Mouse (Mus musculus) limb, embryonic 10.5 days (tissue): ENCODE data around the gene Xab2. TPM values are rescaled to one million over a fixed set of nuclear protein-coding genes. Genes with fewer than 3 reads are reported as not detected.
"Not testable (repeated sequence)": the region's sequence is repeated elsewhere in the genome, so short reads cannot be mapped to it uniquely, and the experiment has no call there.

Source experiments
- DNase-seq: peaks from one replicate; pipeline ENCODE4 v3.0.0-alpha.2; 2017; ENCODE audit warnings: low spot score
- H3K27ac ChIP-seq: fragments of 300-500 bp; sonication (generic); 2 replicates; pipeline ENCODE4 v1.5.1; 2016; ENCODE audit warnings: mild to moderate bottlenecking
- H3K27me3 ChIP-seq: fragments of 300-500 bp; sonication (generic); 2 replicates; pipeline ENCODE4 v1.6.1; 2016; ENCODE audit warnings: low read depth, mild to moderate bottlenecking; ENCODE audit not compliant: poor library complexity, severe bottlenecking
- H3K36me3 ChIP-seq: fragments of 300-500 bp; sonication (generic); 2 replicates; pipeline ENCODE4 v1.6.1; 2016; ENCODE audit warnings: mild to moderate bottlenecking, moderate library complexity
- H3K4me1 ChIP-seq: fragments of 300-500 bp; sonication (generic); 2 replicates; pipeline ENCODE4 v1.6.1; 2016
- H3K4me3 ChIP-seq: fragments of 300-500 bp; sonication (generic); 2 replicates; pipeline ENCODE4 v1.5.1; 2016; ENCODE audit warnings: mild to moderate bottlenecking, moderate library complexity
- H3K9me3 ChIP-seq: fragments of 300-500 bp; sonication (generic); replicated peaks from 2 replicates; pipeline ENCODE4 v1.6.1; 2016; ENCODE audit warnings: mild to moderate bottlenecking
- WGBS: fragments of 180-500 bp; shearing (Covaris S2); methylation state at CpG from one replicate; pipeline ENCODE4 v1.1.7; 2016; 5-methylcytosine and 5-hydroxymethylcytosine counted together
- polyA plus RNA-seq: library from polyadenylated mRNA; unstranded; fragments of >200 nt; fragmentation: Nextera tagmentation; extraction: Ambion mirVana; gene quantifications from 2 replicates; pipeline ENCODE4 v1.2.1, GENCODE M21; 2016

The Xab2 gene
- polyA plus RNA-seq, 1 experiment from 2014 or later, result 78.7 TPM

- H3K4me3 ChIP-seq, result no peak overlapping the region
- WGBS, result 81% methylated on average over 13 of the region's 13 CpGs
- no peaks in the 10 kb centered on the region for H3K27me3 ChIP-seq
- no peak for DNase-seq
- peaks cover 43% of the 10 kb centered on the region for H3K36me3 ChIP-seq
- H3K9me3 ChIP-seq, result no peaks in the 10 kb centered on the region
- H3K27ac ChIP-seq, result no peak overlapping the region
- H3K4me1 ChIP-seq, result no peaks in the 10 kb centered on the region
These were observed 17.7 kb downstream of the Xab2 start for GRCm38 (mm10) chr8:3603439-3603838.

- H3K36me3 ChIP-seq, result peaks cover 21% of the 10 kb centered on the region
- no peak overlapping the region for H3K4me3 ChIP-seq
- WGBS, result 84% methylated on average over 6 of the region's 6 CpGs
- H3K27ac ChIP-seq, result no peak overlapping the region
- no peaks in the 10 kb centered on the region for H3K27me3 ChIP-seq
- no peak for DNase-seq
- no peaks in the 10 kb centered on the region for H3K4me1 ChIP-seq
- no peaks in the 10 kb centered on the region for H3K9me3 ChIP-seq
These were observed 20.7 kb downstream of the Xab2 start for GRCm38 (mm10) chr8:3600401-3600800.

- peaks cover 13% of the 10 kb centered on the region; the same call in 1 of the 2 replicates for H3K36me3 ChIP-seq
These were observed 21.9 kb downstream of the Xab2 start for GRCm38 (mm10) chr8:3599219-3599618.

GRCm38 (mm10) chr8:3598054-3598453 lies 23.1 kb downstream of the Xab2 start:
- no peak overlapping the region for H3K4me3 ChIP-seq
- peaks cover 8% of the 10 kb centered on the region; the same call in 1 of the 2 replicates for H3K36me3 ChIP-seq
- H3K4me1 ChIP-seq, result no peaks in the 10 kb centered on the region
- WGBS, result 60% methylated on average over 3 of the region's 3 CpGs
- no peak for DNase-seq
- H3K27me3 ChIP-seq, result no peaks in the 10 kb centered on the region
- H3K27ac ChIP-seq, result no peak overlapping the region
- H3K9me3 ChIP-seq, result no peaks in the 10 kb centered on the region

More at GRCm38 (mm10) chr8:3599219-3599618, 21.9 kb downstream of the Xab2 start:
- H3K4me1 ChIP-seq, result no peaks in the 10 kb centered on the region
- H3K27ac ChIP-seq, result no peak overlapping the region
- no peak for DNase-seq
- H3K9me3 ChIP-seq, result no peaks in the 10 kb centered on the region
- 74% methylated on average over 1 of the region's 1 CpGs for WGBS
- no peak overlapping the region for H3K4me3 ChIP-seq
- H3K27me3 ChIP-seq, result no peaks in the 10 kb centered on the region

- Histone ChIP-seq H3K27me3 (no peaks in the 10 kb centered on the region), H3K4me3 (no peak overlapping the region), H3K4me1 (no peaks in the 10 kb centered on the region), H3K36me3 (0 out of 2 replicates have a peak, but pooled peaks cover 3% of the 10 kb centered on the region), H3K9me3 (no peaks in the 10 kb centered on the region), H3K27ac (no peak overlapping the region)
- WGBS, result 88% methylated on average over 2 of the region's 2 CpGs
- DNase-seq, result no peak
These were observed 26.6 kb downstream of the Xab2 start for GRCm38 (mm10) chr8:3594466-3594865.

- no peak overlapping the region for H3K27ac ChIP-seq
- WGBS, result 74% methylated on average over 3 of the region's 3 CpGs
- no peaks in the 10 kb centered on the region for H3K9me3 ChIP-seq
- H3K4me3 ChIP-seq, result no peak overlapping the region
- no peak for DNase-seq
- 0 out of 2 replicates have a peak, but pooled peaks cover 3% of the 10 kb centered on the region for H3K36me3 ChIP-seq
- peaks cover 1% of the 10 kb centered on the region; the same call in 1 of the 2 replicates for H3K4me1 ChIP-seq
- peaks cover 6% of the 10 kb centered on the region for H3K27me3 ChIP-seq
These were observed 27.6 kb downstream of the Xab2 start for GRCm38 (mm10) chr8:3593470-3593869.

GRCm38 (mm10) chr8:3588258-3588633 lies 32.9 kb downstream of the Xab2 start:
- peaks cover 9% of the 10 kb centered on the region for H3K4me1 ChIP-seq
- peak overlapping the region; percentile 85 for H3K4me3 ChIP-seq
- no peaks in the 10 kb centered on the region for H3K9me3 ChIP-seq
- peaks cover 35% of the 10 kb centered on the region for H3K27me3 ChIP-seq
- peak overlapping the region; percentile 83 for H3K27ac ChIP-seq
- WGBS, result 4% methylated on average over 11 of the region's 11 CpGs
- peak; percentile 49 for DNase-seq
- H3K36me3 ChIP-seq, result no peaks in the 10 kb centered on the region

- Histone ChIP-seq H3K27me3 (peaks cover 35% of the 10 kb centered on the region), H3K4me3 (peak overlapping the region; percentile 85), H3K4me1 (peaks cover 9% of the 10 kb centered on the region), H3K9me3 (no peaks in the 10 kb centered on the region), H3K36me3 (no peaks in the 10 kb centered on the region), H3K27ac (peak overlapping the region; percentile 83)
- peak; percentile 79 for DNase-seq
- under 1% methylated on average over 77 of the region's 77 CpGs for WGBS
These were observed 33.5 kb downstream of the Xab2 start for GRCm38 (mm10) chr8:3587391-3588257.

- Histone ChIP-seq H3K27me3 (peaks cover 35% of the 10 kb centered on the region), H3K4me3 (peak within 1 kb of the TSS; percentile 85), H3K36me3 (no peaks in the 10 kb centered on the region), H3K27ac (peak within 1 kb of the TSS; percentile 83), H3K4me1 (peaks cover 9% of the 10 kb centered on the region), H3K9me3 (no peaks in the 10 kb centered on the region)
- WGBS, result 9% methylated on average over 7 of the region's 7 CpGs
- no peak for DNase-seq
These were observed 34.1 kb downstream of the Xab2 start, which contains the start of gene Camsap3 for GRCm38 (mm10) chr8:3586993-3587390. Camsap3 (plus strand) TSS chr8:3587293.

- WGBS, result 92% methylated on average over 2 of the region's 2 CpGs
- Histone ChIP-seq H3K4me3 (no peak overlapping the region), H3K4me1 (peaks cover 9% of the 10 kb centered on the region), H3K27ac (no peak overlapping the region), H3K27me3 (peaks cover 35% of the 10 kb centered on the region), H3K36me3 (no peaks in the 10 kb centered on the region), H3K9me3 (no peaks in the 10 kb centered on the region)
- DNase-seq, result no peak
These were observed 34.7 kb downstream of the Xab2 start for GRCm38 (mm10) chr8:3586452-3586851.

- 91% methylated on average over 3 of the region's 3 CpGs for WGBS
- not testable (repeated sequence) for H3K9me3 ChIP-seq, H3K4me1 ChIP-seq, H3K4me3 ChIP-seq, DNase-seq, H3K27ac ChIP-seq, H3K36me3 ChIP-seq
- peaks cover 14% of the 10 kb centered on the region for H3K27me3 ChIP-seq
These were observed 39.2 kb downstream of the Xab2 start for GRCm38 (mm10) chr8:3581961-3582360.

- Histone ChIP-seq H3K4me1 (peaks cover 4% of the 10 kb centered on the region; the same call in 1 of the 2 replicates), H3K27ac (no peak overlapping the region), H3K36me3 (no peaks in the 10 kb centered on the region), H3K9me3 (no peaks in the 10 kb centered on the region), H3K4me3 (no peak overlapping the region), H3K27me3 (no peaks in the 10 kb centered on the region)
- 80% methylated on average over 9 of the region's 9 CpGs for WGBS
- DNase-seq, result no peak
These were observed 41.4 kb downstream of the Xab2 start for GRCm38 (mm10) chr8:3579390-3580364.
